Mouse (Mus musculus) olfactory bulb, adult 2 months (tissue): Measurements from ENCODE around the gene Hhex. TPM values are rescaled to one million over a fixed set of nuclear protein-coding genes. Genes with fewer than 3 reads are reported as not detected.

ENCODE experiments used
- H3K27ac ChIP-seq: fragments of 200-500 bp; 2 replicates; pipeline ENCODE4 v1.5.1; 2012; ENCODE audit warnings: low read depth, low read length; ENCODE audit not compliant: insufficient read depth
- H3K4me1 ChIP-seq: fragments of 200-500 bp; 2 replicates; pipeline ENCODE4 v1.6.1; 2012; ENCODE audit warnings: low read length; ENCODE audit not compliant: control insufficient read depth, insufficient read depth
- H3K4me3 ChIP-seq: fragments of 200-500 bp; 2 replicates; pipeline ENCODE4 v1.5.1; 2012; ENCODE audit warnings: mild to moderate bottlenecking, low read depth, low read length, moderate library complexity; ENCODE audit not compliant: insufficient read depth
- CTCF ChIP-seq: fragments of 200-500 bp; IDR thresholded peaks from 2 replicates; pipeline ENCODE4 v1.5.1; 2012; ENCODE audit warnings: low read depth, mild to moderate bottlenecking, low read length, moderate library complexity; ENCODE audit not compliant: insufficient read depth
- POLR2A ChIP-seq: fragments of 200-500 bp; IDR thresholded peaks from 2 replicates; pipeline ENCODE4 v1.6.1; 2012; ENCODE audit warnings: mild to moderate bottlenecking, low read depth, low read length, moderate library complexity; ENCODE audit not compliant: insufficient read depth
- WGBS: fragments of 180-500 bp; shearing (Covaris S2); methylation state at CpG from one replicate; pipeline ENCODE4 v1.1.7; 2018; 5-methylcytosine and 5-hydroxymethylcytosine counted together
- polyA plus RNA-seq: library from polyadenylated mRNA; stranded (reverse); fragments of >200 nt; gene quantifications from 2 replicates; pipeline ENCODE4 v1.2.4, GENCODE M21; 2012; ENCODE audit warnings: low replicate concordance; ENCODE audit not compliant: missing spikeins, insufficient read depth, insufficient read length

Gene Hhex
- polyA plus RNA-seq, 1 experiment: not detected

DNA sequence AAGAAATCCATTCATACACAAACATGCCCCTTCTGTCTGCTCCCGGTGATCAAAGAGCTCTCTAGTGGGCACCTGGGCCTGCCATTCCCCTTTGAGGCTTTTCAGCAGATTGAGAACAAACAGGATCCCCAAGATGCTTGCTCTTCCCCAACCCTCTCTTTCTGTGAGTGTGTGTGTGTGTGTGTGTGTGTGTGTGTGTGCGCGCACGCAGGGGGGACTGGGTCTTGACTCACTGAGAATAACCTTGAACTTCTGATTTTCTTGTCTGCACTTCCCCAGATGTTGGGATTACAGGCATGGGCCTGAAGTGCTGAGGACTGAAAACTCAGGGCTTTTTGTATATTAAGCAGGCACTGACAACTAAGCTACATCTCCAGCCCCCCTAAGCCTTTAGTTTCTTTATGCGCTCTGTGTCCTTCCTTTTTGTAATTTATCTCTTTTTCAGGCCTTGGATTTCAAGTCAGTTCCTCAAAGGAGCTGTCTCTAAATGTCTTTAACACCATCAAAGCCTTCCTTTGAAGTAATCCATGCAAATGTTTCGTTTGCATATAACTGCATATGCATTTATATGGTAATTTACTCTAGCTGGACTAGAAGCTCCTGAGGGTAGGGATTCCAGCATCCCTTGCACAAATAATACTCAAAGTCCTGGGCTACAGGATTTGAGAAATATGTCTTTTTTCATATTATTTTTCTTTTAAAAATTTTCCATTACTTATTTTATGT lies 34.4 kb downstream of the Hhex start:
- TF ChIP-seq POLR2A (no peak), CTCF (no peak)
- Histone ChIP-seq H3K4me1 (no peaks in the 10 kb centered on the region), H3K27ac (no peak overlapping the region), H3K4me3 (no peak overlapping the region)
- WGBS: 85% methylated on average over 6 of the region's 6 CpGs

GRCm38 (mm10) chr19:37471680-37472079 lies 37.1 kb downstream of the Hhex start:
- Histone ChIP-seq H3K4me1 (no peaks in the 10 kb centered on the region), H3K4me3 (no peak overlapping the region), H3K27ac (no peak overlapping the region)
- TF ChIP-seq POLR2A (no peak), CTCF (no peak)
- 91% methylated on average over 4 of the region's 4 CpGs for WGBS

DNA sequence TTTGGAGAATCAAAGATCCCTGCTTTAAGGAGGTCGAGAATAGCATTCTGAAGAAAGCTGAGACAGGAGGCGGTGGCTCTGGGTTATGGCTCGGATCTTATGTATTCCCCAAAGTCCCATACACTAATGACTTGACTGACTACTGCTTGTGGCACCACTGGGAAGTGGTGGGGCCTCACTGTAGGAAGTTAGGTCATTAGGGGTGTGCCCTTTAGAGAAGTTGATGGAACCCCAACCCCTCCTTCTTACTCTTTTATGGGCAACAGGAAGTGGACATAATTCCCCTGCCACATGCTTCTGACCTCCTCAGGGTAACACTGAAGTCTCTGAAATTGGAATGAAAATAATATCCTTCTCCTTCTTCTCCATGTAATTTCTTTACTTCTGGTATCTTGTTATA lies 38.0 kb downstream of the Hhex start:
- Histone ChIP-seq H3K4me1 (no peaks in the 10 kb centered on the region), H3K27ac (no peak overlapping the region), H3K4me3 (no peak overlapping the region)
- 83% methylated on average over 3 of the region's 3 CpGs for WGBS
- TF ChIP-seq CTCF: no peak
- TF ChIP-seq POLR2A: no peak

- Histone ChIP-seq H3K4me1 (no peaks in the 10 kb centered on the region), H3K4me3 (no peak overlapping the region), H3K27ac (no peak overlapping the region)
- 86% methylated on average over 8 of the region's 8 CpGs for WGBS
- TF ChIP-seq POLR2A (no peak), CTCF (no peak)
Measured at GRCm38 (mm10) chr19:37481704-37482103, 47.1 kb downstream of the Hhex start.

DNA sequence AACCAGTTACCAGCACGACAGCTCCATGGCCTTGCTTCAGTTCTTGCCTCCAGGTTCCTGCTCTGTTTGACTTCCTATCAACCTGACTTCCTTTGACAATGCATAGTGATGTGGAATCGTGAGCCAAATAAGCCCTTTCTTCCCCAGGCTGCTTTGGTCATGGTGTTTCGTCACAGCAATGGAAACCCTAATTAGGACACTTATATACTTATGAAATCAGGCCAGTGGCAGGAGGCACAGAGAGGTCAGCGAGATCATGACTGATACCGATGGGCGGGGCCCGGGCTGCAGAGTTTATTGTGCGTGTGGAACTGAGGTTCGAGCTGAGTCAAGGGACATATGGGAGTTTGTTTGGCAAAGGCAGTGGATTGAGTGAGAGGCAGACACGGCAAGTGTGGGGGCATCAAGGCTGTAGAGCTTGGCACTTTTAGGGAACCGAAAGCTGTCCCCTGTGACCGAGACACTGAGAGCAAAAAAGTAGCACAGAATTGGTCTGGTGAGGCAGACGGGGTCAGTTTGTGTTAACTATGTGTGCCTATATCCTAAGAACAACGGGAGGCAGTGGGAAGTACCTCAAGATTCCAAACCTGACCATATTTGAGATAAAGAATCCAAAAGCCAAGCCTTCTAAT lies 48.1 kb downstream of the Hhex start:
- TF ChIP-seq POLR2A (no peak), CTCF (no peak)
- H3K27ac ChIP-seq: no peak overlapping the region
- WGBS: 85% methylated on average over 14 of the region's 14 CpGs
- H3K4me3 ChIP-seq: no peak overlapping the region
- no peaks in the 10 kb centered on the region for H3K4me1 ChIP-seq

DNA sequence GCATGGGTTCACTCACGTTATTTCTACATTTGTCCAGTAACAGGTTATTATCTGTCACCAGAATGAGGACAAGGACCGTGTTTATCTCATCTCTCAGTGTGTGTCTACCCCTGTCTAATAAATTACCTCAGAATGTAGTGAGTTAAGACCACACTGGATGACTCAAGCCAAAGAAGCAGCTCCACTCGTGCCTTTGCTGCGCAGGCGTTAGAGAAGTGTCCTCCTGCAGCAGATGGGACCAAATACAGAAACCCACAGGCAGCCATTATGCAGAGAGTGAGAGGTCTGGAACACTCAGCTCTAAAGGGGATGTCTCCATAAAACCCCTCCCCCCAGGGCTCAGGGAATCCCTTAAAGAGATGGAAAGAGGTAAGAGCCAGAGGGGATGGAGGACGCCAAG lies 50.2 kb downstream of the Hhex start:
- no peak overlapping the region for H3K27ac ChIP-seq
- no peak overlapping the region for H3K4me3 ChIP-seq
- 80% methylated on average over 6 of the region's 6 CpGs for WGBS
- TF ChIP-seq CTCF (no peak), POLR2A (no peak)
- H3K4me1 ChIP-seq: no peaks in the 10 kb centered on the region

GRCm38 (mm10) chr19:37486801-37487200 lies 52.2 kb downstream of the Hhex start:
- TF ChIP-seq POLR2A (no peak), CTCF (no peak)
- Histone ChIP-seq H3K4me1 (no peaks in the 10 kb centered on the region), H3K27ac (no peak overlapping the region), H3K4me3 (no peak overlapping the region)
- WGBS: 85% methylated on average over 6 of the region's 6 CpGs

GRCm38 (mm10) chr19:37487811-37488475 lies 53.3 kb downstream of the Hhex start:
- no peaks in the 10 kb centered on the region for H3K4me1 ChIP-seq
- H3K27ac ChIP-seq: no peak overlapping the region
- no peak overlapping the region for H3K4me3 ChIP-seq
- TF ChIP-seq POLR2A: no peak
- no peak for TF ChIP-seq CTCF
- 93% methylated on average over 5 of the region's 5 CpGs for WGBS

DNA sequence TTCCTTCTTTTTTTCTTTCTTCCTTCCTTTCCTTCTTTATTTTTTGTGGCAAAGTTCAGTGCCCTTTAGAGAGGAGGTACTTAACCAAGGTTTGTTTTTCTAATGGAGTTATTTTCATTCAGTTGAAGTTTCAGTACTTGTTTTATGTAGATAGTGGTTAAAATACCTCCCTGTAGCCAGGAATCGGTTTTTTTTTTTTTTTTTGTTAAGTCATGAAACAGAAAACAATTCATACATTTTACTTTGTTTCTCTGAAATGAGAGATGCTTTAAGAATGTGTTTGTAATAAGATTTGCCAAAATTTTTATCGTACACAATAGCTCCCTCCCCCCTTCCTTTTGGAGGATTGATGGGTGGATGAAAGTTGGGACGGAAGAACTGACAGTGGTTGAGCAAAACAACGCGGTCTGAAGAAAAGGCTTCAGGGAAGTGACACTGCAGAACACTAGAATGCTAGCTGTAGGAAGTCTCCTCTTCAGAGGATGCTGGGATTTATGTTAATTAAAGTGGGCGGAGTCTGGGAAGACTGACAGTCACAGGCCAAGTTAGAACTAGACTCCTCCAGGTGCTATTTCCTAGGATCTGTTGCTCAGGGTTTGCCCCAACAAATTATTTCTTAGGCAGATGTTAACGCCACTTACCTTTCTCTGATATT lies 54.1 kb downstream of the Hhex start:
- no peak overlapping the region for H3K4me3 ChIP-seq
- 69% methylated on average over 7 of the region's 7 CpGs for WGBS
- TF ChIP-seq CTCF: no peak
- no peaks in the 10 kb centered on the region for H3K4me1 ChIP-seq
- H3K27ac ChIP-seq: no peak overlapping the region

Other genes with a start within 250 kb of the Hhex start
- gene March5, start 227.3 kb upstream of the Hhex start, polyA plus RNA-seq: not detected in 2 replicates
- gene Cpeb3, start 226.2 kb upstream of the Hhex start, polyA plus RNA-seq: not detected in 2 replicates
- gene Ide, start 97.0 kb upstream of the Hhex start, polyA plus RNA-seq: 94.3 TPM in 1 of 2 replicates, not detected in the other
- gene Kif11, start 58.4 kb upstream of the Hhex start, polyA plus RNA-seq: 63.0 TPM in 1 of 2 replicates, not detected in the other
- not detected in 2 replicates for gene Exoc6, start 115.6 kb downstream of the Hhex start, polyA plus RNA-seq